Mouse (Mus musculus) adrenal gland, postnatal 14 days (tissue): Measurements from ENCODE around the gene Polr2m. TPM values are rescaled to one million over a fixed set of nuclear protein-coding genes. Genes with fewer than 3 reads are reported as not detected.

Source experiments
- DNase-seq: peaks from one replicate; pipeline ENCODE4 v3.0.0; 2021; ENCODE audit warnings: mixed read lengths
- total RNA-seq: library from RNA; stranded (reverse); gene quantifications from 2 replicates; pipeline ENCODE4 v1.2.3, GENCODE M21; 2021

Polr2m gene
- total RNA-seq, 1 experiment from 2014 or later, result 169 TPM

- no peak for DNase-seq
Measured at GRCm38 (mm10) chr9:71475536-71475935, 10.2 kb downstream of the Polr2m start.

- DNase-seq, result no peak
Measured at GRCm38 (mm10) chr9:71467434-71467833, 18.3 kb downstream of the Polr2m start.

GRCm38 (mm10) chr9:71466111-71466510, 19.6 kb downstream of the Polr2m start:
- DNase-seq, result peak; percentile 61

GRCm38 (mm10) chr9:71463072-71463667, 22.6 kb downstream of the Polr2m start:
- no peak for DNase-seq

GRCm38 (mm10) chr9:71456738-71457137, 29.0 kb downstream of the Polr2m start:
- DNase-seq, result no peak

- no peak for DNase-seq
Measured at GRCm38 (mm10) chr9:71453917-71454316, 31.8 kb downstream of the Polr2m start.

GRCm38 (mm10) chr9:71453352-71453751, 32.4 kb downstream of the Polr2m start:
- DNase-seq, result no peak

- no peak for DNase-seq
Measured at GRCm38 (mm10) chr9:71450626-71451025, 35.1 kb downstream of the Polr2m start.

- DNase-seq, result peak; percentile 81
Measured at GRCm38 (mm10) chr9:71447573-71447972, 38.2 kb downstream of the Polr2m start.

- no peak for DNase-seq
Measured at GRCm38 (mm10) chr9:71445308-71445707, 40.4 kb downstream of the Polr2m start.

- DNase-seq, result no peak
Measured at GRCm38 (mm10) chr9:71438146-71438545, 47.6 kb downstream of the Polr2m start.

Other genes starting within 250 kb of the Polr2m start
- 9.4 and 15.2 TPM in 2 replicates for gene Myzap, start 106.4 kb upstream of the Polr2m start, total RNA-seq